Mouse (Mus musculus) left cerebral cortex, postnatal 36 days (tissue): Measurements from ENCODE around the gene Efnb1. TPM values are rescaled to one million over a fixed set of nuclear protein-coding genes. Genes with fewer than 3 reads are reported as not detected.

Source experiments
- DNase-seq, 2 experiments: peaks; one replicate each; pipeline ENCODE4 v3.0.0; 2021 to 2022; ENCODE audit warnings: low spot score in 2 of 2, mixed read lengths in 1 of 2
- intact Hi-C: fragments of 180-260 bp; cut with DNase I; formaldehyde crosslinking; loops from one replicate; pipeline ENCODE4 v1.15.1; 2025
- total RNA-seq, 2 experiments: library from RNA; stranded (reverse); gene quantifications; 2 replicates each; pipeline ENCODE4 v1.2.3; 2021

The Efnb1 gene
- total RNA-seq, 2 experiments from 2014 or later, result 13.9 to 17.1 TPM

DNA sequence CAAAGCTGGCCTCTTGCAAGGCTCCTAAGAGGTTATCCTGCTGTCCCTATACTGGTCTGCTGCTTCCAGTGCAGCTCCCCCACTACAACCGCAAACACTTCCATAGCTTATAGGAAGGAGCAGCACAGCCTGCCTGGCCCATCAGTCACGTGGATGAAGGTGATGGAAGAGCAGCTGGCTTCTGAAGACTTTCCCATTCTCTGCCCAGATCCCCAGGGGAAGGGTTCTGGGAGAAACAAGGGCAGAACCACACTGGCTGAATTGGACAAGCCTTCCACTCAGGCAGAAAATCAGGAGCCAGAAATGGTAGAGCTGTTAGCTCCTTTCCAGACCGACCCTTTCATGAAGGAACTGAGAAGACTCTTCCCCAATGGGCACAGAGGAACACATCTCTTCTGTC, 16.2 kb downstream of the Efnb1 start:
- DNase-seq, result no peak
- intact Hi-C loops, result no loop called here

DNA sequence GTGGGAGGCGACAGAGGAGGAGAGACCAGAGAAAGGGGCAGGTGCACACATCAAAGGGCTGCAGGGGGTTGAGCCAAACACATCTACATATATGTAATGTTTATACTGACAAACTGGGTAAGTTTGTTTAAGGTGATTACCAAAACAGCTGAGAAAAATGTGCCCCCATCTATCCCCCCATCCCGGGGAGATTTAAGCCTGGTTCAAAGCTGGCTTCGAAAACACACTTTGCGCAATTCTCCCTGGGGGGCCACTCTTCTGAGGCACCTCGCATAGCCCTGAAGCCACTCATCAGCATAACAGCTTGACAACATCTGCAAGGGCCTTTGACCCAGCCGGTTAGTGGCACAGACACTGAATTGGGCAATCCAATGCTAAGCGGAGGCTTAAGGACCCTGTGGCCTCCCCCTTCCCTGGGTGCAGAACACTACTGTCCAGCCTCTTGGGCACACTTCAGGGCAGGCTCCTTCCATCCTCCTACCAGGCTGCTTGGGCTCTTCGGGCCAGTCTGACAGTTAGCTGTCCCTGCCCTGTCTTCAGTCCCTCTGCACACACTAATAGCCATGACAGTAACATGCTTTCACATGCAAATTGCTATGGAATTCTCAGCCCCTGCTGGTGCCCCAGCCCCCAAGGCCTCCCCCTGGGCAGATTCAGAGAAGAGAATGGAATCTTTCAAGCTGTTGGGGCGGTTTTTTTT, 16.8 kb downstream of the Efnb1 start:
- intact Hi-C loops, result no loop called here
- no peak for DNase-seq

DNA sequence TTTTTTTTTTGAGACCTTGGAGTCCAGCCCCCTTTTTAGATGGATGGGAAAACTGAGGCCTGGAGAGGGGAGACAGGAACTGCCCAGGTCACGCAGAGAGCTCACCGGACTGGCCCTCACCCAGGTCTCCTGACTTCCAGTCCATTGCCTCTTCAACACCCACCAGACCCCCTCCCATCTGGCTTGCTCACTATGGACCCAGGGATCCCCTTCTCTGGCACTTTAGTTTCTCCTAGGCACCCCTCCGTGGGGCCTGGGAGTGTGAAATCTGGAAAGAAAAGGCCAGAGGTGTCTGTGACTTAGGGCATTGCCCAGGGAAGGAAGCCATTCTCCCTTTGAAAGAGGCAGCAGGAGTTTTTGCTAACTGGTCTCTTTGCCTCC, 17.3 kb downstream of the Efnb1 start:
- intact Hi-C loops, result no loop called here
- no peak for DNase-seq

DNA sequence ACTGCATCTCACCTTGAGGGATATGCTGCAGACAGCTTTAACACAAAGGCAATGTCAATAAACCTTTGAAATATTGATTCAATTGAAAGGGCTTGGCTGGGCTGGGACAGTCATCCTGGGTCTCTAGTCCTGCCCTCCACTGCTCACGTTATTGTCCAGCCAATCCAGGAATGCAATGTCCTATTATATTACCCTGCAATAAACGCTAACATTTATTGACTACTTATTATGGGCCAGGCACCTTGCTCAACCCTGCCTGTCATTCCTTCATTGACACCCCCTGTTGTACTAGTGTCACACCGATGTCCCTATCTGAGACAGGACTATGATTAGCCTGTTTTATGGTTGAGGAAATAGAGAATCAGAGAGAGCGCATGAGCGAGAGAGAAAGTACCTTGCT, 18.4 kb downstream of the Efnb1 start:
- DNase-seq, result no peak
- intact Hi-C loops, result no loop called here

DNA sequence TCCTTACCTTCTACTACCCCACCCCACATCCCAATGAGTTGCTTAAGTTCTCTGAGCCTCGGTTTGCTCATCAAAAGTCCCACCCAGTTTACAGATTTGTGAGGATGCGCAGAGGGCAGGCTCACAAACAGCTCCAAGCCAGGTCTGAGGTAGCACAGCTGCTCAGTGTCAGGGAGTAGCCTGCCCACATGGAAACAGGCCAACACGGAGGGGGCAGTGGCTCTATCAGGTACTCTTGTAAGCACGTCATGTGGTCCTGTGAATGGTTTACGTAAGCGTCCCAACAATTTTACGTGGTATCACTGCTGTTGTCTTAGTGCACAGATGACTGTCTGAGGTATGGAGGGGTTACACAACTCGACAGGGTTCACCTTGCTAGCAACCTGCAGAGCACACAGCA, 23.1 kb downstream of the Efnb1 start:
- no peak for DNase-seq
- intact Hi-C loops, result no loop called here

DNA sequence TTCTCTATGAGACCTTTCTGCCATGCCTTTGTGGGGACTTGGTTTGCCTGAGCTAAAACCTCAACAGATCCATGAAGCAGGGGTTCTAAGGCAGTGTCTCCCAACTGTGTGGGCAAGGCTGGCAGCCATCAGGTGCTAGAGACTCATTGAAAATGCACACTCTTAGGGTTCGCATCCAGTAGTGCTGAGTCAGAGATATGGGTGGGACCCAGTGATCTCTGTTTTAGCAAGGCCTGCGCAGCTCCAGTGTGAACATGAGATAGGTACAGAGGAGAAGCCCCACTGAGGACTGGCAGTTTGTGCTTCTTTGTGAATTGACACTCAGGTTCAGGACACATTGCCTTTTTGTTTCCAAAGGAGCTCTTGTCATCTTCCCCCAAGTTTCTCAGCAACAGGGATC, 28.2 kb downstream of the Efnb1 start:
- no peak for DNase-seq
- intact Hi-C loops, result no loop called here

DNA sequence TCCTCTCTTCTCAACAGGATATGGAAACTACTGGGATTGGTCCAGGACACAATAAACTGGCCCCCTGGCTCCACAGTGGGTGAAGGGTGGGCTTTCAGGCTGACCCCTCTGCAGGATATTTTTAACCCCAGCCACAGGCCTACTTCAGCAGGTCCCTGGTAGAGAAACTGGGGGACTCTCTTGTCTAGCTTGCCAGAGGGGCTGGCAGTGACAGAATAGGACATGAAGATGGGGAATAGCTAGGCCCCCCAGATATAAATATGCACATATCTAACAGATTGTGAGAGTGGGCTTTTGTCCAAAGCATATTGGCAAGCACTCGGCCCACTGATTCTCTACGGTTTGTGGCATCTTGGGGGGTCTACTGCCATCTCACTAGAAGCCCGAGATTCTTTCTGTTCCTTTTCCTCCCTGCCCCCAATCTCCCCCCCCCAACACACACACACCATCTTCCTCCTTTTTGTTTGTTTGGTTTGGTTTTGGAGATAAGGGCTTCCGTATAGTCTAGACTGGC, 29.0 kb downstream of the Efnb1 start:
- intact Hi-C loops, result no loop called here
- no peak for DNase-seq

DNA sequence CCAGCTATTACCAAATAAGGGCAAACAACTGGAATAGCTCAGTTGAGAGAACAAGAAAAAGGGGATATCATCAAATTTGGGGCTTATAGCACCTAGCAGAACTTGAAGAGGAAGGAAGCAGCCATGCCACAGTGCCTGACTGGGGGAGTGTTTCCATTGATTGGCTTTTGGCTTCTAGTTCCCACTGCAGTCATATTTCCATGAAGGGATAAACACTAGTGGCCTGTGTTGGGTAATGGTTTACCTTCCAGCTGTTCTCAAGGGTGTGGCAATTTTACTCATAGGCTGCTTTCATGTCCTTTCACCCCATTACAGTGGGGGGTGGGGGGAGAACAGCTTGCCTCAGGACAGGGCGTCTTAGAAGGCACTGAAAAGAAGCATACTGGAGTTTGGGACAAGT, 31.1 kb downstream of the Efnb1 start:
- intact Hi-C loops, result no loop called here

DNA sequence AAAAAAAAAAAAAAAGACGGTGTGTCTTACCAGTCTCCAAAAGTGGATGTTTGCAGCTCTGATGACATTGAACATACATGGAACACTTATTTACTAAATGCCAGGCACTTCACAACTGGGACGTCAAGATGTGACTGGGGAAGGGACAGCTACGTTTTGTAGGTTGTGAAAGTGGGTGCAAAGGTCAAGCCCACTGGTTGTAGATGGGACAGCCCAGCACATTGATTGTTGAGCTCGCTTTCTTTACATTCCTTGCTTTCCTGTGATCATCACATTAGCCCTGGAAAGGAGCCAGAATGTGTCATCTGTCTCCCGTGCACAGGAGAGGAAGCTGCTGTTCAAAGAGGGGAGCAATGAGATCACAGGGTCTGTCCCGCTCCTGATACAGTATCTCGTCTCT, 31.6 kb downstream of the Efnb1 start:
- intact Hi-C loops, result no loop called here
- no peak for DNase-seq

More for the DNA sequence above, 31.1 kb downstream of the Efnb1 start:
- no peak for DNase-seq

DNA sequence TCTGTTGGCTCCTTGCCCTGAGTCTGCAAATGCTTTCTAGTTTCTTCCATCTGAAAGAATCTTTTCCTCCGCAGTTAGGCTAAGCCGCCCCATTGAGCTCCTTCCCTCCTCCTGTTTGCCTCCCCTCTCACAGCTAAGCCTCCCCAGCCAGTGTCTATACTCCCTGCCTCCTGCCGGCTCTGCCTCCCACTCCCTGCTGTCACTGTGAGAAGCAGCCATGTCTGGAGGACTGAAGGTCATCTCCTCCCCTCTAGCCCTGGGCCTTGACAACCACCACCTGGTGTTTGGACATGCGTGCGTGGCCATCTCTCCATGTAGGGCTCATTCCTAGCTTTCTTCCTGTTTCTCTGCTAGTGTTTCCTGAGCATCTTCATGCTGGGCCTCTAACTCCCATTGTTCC, 36.4 kb downstream of the Efnb1 start:
- intact Hi-C loops, result no loop called here
- no peak for DNase-seq

DNA sequence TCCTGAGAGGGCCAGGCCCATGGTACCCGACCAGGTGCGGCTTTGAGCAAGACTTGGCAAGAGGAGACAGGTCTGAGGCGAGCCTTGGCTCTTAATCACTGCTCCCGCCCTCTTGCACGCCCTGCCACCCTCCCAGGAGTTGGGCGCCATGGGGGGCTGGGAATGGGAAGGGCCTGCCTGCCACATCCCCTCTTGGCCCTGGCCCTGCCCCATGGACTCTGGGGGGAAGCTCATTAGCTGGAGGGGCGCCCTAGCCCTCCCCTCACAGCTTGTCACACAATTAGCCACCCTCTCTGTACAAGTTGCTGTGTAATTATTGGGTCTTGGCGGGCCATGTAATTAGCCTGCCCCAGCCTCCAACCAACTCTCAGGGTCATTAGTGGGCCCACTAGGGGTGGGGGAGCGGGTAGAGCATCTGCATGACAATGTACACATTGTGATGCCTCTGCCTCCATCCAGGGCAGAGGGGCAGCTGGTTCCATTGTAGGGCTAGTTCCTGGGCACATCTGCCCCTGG, 49.2 kb downstream of the Efnb1 start:
- intact Hi-C loops, result no loop called here
- DNase-seq, result no peak

DNA sequence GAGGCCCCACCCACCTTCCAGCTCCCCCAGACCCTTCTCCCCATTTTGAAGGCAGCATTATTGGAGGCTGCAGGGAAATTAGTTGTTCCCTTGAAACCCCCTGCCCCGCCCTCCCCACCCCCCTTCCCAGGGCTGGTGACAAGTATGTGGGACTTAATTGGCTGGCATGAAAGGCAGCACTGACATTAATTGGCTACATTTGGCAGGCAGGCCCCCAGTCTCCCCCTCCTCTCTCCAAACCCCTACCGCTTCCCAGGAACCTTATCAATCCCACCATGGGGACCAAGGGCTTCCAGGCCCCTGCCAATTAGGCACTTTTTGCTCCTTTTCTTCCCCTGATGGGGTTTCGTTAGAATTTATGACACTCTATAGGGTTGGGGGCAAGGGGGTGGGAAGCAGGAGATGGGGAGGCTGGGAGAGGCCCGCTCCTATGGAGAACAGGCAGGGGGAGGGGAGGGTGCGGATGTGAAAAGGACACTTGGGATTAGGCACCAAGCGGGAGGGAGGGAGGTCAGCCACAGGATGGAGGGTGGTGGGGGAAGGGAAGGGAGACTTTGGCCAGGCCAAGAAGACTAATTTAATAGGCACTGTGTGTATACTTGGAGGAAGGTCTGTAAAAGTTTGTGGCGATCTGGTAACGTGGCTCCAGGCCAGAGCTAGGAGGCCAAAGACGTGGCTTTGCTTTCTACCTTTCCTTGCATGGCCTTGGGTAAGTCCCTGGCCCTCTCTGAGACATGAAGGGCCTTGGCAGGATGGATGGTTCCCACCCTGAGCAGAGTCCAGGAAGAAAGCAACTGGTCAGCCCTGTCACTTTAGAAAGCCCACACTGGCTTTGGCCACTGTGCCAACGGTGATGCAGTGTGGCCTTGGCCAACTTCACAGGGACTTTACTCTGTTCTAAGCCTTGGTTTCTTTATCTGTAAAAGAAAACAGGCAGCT, 50.8 kb downstream of the Efnb1 start:
- intact Hi-C loops, result no loop called here
- DNase-seq, result no peak

DNA sequence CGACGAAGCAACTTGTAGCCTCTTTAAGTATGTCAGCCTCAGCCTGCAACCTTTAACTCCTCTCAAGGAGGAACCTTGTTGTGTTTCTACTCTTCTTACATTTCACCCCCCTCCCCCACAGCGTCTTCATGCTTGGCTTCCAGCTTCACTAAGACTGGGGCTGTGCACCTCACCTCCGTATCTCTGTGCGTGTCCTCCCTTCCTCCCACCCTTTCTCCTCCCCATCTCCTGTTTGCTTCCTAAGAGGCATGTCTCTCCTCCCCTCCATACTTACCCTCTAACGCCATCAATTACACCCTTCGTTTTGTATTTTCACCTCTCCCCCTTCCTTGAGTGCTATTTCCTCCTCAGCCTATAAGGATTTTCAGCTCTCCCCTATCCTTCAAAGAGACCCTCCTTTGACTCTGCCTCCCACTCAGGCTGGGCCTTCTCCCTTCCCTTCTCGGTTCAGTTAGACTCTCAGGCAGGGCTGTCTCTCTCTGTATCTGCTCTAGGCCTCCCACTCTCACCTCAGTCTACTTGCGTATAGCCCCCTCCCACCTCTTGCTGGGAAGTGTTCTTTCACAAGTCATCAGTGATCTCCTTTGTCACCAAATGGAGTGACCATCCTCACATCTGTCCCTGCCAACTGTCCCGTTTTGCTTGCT, 55.6 kb downstream of the Efnb1 start:
- intact Hi-C loops, result no loop called here
- no peak for DNase-seq

DNA sequence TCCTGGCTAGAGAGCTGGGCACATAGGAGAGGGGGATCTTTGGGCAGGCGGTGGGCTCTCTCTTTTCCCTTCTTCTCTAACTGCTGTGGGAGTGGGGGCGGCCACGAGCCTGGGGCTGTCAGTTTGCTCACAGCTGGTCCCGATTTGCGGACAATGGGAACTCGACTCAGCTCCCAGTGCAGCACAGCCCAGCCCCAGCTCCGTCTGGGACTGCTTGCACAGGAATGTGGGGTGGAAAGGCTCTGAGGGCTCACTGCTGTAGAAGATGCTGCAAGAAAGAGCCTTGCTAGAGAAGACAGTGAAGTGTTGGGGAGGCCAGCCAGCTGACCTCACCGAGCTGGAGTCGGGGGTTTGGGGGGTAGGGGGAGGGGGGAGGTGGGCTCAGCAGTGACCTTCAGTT, 61.0 kb downstream of the Efnb1 start:
- intact Hi-C loops, result loop anchor here (5.0 kb wide), 1 partner anchor 55 kb away; no protein-coding TSS in a partner anchor
- no peak for DNase-seq

DNA sequence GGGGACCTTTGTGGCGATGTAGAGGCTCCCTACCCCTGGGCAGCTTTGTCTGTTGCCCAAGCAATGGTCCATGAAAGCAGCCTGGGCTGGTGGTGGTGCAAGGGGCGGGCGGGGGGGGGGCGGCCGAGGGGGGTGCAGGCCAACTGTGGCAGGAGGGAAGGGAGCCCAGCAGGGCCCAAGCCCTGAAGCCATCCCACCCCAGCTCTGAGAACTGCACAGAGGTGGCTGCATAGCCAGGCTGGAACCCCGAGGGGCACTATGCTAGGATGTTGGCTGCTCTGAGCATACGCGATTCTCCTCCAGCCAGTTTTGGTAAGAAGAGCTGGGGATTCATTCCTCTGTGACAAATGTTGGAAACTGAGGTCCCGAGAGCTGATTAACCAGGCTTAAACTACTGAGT, 62.6 kb downstream of the Efnb1 start:
- DNase-seq, result no peak
- intact Hi-C loops, result loop anchor here (5.0 kb wide), 1 partner anchor 56 kb away; no protein-coding TSS in a partner anchor

Other genes starting within 250 kb of the Efnb1 start
- gene Ophn1, start 245.1 kb upstream of the Efnb1 start, total RNA-seq, result 10 to 100 TPM; 31.2 to 43.2 TPM
- gene Yipf6, start 199.8 kb upstream of the Efnb1 start, total RNA-seq, result 10 to 100 TPM; 32.8 to 33.9 TPM
- gene Stard8, start 132.9 kb upstream of the Efnb1 start, total RNA-seq, result 10 to 100 TPM; 37.8 to 44.9 TPM